Mouse (Mus musculus) left cerebral cortex, adult 8-10 months (tissue): Measurements from ENCODE around the gene Mapkapk3. TPM values are rescaled to one million over a fixed set of nuclear protein-coding genes. Genes with fewer than 3 reads are reported as not detected.
A peak's percentile ranks its signal among the peaks of the same experiment; 100 is the strongest.

Experiments
- DNase-seq, 2 experiments: peaks; one replicate each; pipeline ENCODE4 v3.0.0; 2022; ENCODE audit warnings: low spot score in 2 of 2
- total RNA-seq, 4 experiments: library from RNA; stranded (reverse); gene quantifications; 2 replicates each; pipeline ENCODE4 v1.2.4; 2022

The Mapkapk3 gene
- total RNA-seq, 4 experiments from 2014 or later, result 2.4 to 3.9 (median 3.2) TPM

GRCm38 (mm10) chr9:107294249-107294648 lies 4.6 kb upstream of the Mapkapk3 start:
- DNase-seq, result peak in 1 of 2 experiments; percentile 61

- DNase-seq, result peak in 1 of 2 experiments; percentile 58
These were observed 1.2 kb upstream of the Mapkapk3 start for GRCm38 (mm10) chr9:107290897-107291296.

GRCm38 (mm10) chr9:107288711-107289110 lies 966 bp downstream of the Mapkapk3 start:
- DNase-seq, result no peak

GRCm38 (mm10) chr9:107288105-107288650 lies 1.5 kb downstream of the Mapkapk3 start:
- DNase-seq, result no peak

GRCm38 (mm10) chr9:107287294-107287693 lies 2.4 kb downstream of the Mapkapk3 start:
- DNase-seq, result no peak

- no peak for DNase-seq
These were observed 4.7 kb downstream of the Mapkapk3 start for GRCm38 (mm10) chr9:107285009-107285408.

- DNase-seq, result no peak
These were observed 6.7 kb downstream of the Mapkapk3 start for GRCm38 (mm10) chr9:107282951-107283350.

- DNase-seq, result no peak
These were observed 8.3 kb downstream of the Mapkapk3 start for GRCm38 (mm10) chr9:107281241-107281987.

GRCm38 (mm10) chr9:107280322-107281027 lies 9.2 kb downstream of the Mapkapk3 start:
- no peak for DNase-seq

- no peak for DNase-seq
These were observed 10.0 kb downstream of the Mapkapk3 start for GRCm38 (mm10) chr9:107279378-107280321.

GRCm38 (mm10) chr9:107278527-107279377 lies 10.9 kb downstream of the Mapkapk3 start:
- no peak for DNase-seq

GRCm38 (mm10) chr9:107278126-107278525 lies 11.6 kb downstream of the Mapkapk3 start:
- DNase-seq, result no peak

GRCm38 (mm10) chr9:107277603-107278002 lies 12.1 kb downstream of the Mapkapk3 start:
- DNase-seq, result no peak

- no peak for DNase-seq
These were observed 14.0 kb downstream of the Mapkapk3 start for GRCm38 (mm10) chr9:107275710-107276109.

GRCm38 (mm10) chr9:107274751-107275150 lies 14.9 kb downstream of the Mapkapk3 start:
- DNase-seq, result no peak

- no peak for DNase-seq
These were observed 16.5 kb downstream of the Mapkapk3 start for GRCm38 (mm10) chr9:107273184-107273583.

GRCm38 (mm10) chr9:107272284-107272683 lies 17.4 kb downstream of the Mapkapk3 start:
- DNase-seq, result no peak

GRCm38 (mm10) chr9:107271177-107271938 lies 18.3 kb downstream of the Mapkapk3 start:
- DNase-seq, result no peak

- DNase-seq, result no peak
These were observed 19.9 kb downstream of the Mapkapk3 start for GRCm38 (mm10) chr9:107269772-107270171.
